Mouse (Mus musculus) frontal cortex, adult (tissue): Measurements from ENCODE around the gene Akap5.

ENCODE experiments used
- ATAC-seq: cut with Nextera tagmentation; 2 replicates; pipeline ENCODE4 v1.9.2; 2017; ENCODE audit warnings: mild to moderate bottlenecking, moderate library complexity, mixed read lengths; ENCODE audit not compliant: low TSS enrichment

The Akap5 gene

GRCm38 (mm10) chr12:76324679-76325431 lies at the start of gene Akap5:
TSS of gene Akap5 (plus strand) at chr12:76324891.
- peak; percentile 66 for ATAC-seq

- no peak for ATAC-seq
These were observed 46.5 kb upstream of the Akap5 start for GRCm38 (mm10) chr12:76278209-76278608.

DNA sequence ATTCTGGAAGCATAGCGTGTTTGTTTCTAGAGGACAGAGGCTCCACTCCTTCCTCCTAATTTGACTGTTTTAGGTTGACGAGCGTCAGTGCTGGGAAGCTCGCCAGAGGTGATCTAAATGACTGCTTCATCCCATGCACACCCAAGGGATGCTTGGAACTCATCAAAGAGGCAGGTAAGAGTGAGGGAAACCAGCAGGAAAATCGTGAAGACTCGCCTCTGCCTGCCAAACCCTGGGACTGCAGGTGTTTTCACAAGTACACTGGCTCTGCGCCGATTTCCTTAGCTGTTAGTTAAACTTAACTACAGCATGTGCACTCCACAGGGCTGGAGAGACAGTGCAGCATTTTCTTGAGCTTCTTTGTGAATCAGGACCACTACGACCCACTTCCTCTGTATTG lies 44.1 kb upstream of the Akap5 start:
- peak; percentile 48 for ATAC-seq

DNA sequence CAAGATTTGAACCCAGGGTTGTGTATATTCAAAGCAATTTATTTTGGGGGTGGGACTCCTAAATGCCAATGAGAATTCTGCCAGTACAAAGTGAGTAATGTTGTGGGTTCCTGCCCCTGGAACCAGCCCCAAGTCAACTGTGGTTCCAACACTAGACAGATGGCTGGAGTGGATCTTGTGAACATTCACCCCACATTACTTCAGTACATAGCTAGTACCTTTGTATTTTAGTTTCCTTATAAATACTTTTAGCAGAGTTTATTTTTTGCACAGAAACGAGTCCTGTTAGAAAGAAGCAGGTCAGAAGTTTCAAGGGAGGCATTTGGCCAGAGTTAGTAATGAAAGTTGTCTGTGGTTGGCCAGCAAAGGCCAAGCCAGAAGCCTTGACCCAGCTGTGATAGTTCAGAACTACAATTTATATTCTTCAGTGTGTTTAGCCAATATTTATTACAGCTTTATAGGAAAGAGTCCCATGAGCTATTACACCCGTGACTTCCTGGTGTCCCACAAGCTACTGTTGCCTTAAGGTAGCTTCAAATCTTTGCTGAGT lies 43.5 kb upstream of the Akap5 start:
- ATAC-seq, result no peak

- ATAC-seq, result no peak; the same call in 1 of the 2 replicates
These were observed 42.6 kb upstream of the Akap5 start for GRCm38 (mm10) chr12:76282132-76282531.

- peak; percentile 71 for ATAC-seq
These were observed 42.0 kb upstream of the Akap5 start for GRCm38 (mm10) chr12:76282532-76283173.

GRCm38 (mm10) chr12:76285418-76285817 lies 39.3 kb upstream of the Akap5 start:
- no peak for ATAC-seq

DNA sequence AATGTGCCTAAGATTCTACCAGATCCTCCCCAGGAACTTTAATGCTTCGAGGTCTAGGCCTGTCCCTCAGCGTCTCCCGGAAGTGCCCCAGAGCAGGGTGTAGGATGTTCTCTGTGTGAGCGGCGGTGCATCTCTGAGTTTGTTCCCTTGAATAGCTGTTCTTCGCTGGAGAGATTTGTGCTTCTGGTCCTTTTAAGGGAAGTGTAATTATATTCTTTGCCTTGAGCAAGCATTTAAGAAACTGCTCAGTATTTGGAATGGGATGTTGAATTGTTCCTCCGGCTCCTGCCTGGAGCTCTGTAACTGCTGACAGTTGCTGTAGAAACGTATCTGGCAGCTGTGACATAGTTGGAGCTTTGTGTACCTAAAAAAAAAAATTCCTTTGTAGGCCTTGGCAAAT lies 36.7 kb upstream of the Akap5 start:
- ATAC-seq, result peak; percentile 82

DNA sequence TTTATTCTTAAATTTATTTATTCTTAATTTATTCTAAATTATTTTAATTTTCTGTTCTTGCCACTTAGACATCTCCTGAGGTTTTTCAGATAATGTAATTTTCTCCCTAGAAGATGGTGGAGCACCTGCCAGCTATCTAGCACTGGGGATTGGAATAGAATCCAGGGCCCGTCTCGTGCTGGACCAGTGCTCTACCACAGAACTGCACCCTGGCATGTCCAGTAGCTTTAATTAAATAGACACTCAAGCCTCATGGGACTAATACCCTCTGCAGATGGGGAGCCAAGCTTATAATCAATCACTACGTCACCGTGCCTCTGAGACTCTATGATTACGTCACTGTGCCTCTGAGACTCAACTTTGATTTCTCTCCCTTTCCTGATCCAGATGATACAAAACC lies 36.2 kb upstream of the Akap5 start:
- ATAC-seq, result no peak

- no peak for ATAC-seq
These were observed 35.3 kb upstream of the Akap5 start for GRCm38 (mm10) chr12:76289428-76289827.

DNA sequence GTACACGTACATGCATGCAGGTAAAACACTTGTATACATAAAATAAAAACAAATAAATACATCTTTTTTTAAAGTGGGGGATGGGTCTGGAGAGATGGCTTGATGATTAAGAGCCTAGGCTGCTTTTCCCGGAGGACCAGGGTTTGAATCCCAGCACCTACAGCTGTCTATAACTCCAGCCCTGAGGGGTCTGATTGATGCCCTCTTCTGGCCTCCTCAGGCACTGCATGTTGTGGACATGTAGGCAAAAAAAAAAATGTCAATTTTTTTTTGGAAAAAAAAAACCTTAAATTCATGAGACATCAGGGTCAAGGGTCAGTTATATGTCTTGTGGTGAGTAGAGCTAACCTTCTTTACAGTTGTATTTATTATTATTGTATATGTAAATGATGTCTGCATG lies 34.4 kb upstream of the Akap5 start:
- ATAC-seq, result no peak

- ATAC-seq, result peak; percentile 80
These were observed 31.5 kb upstream of the Akap5 start for GRCm38 (mm10) chr12:76293192-76293591.

GRCm38 (mm10) chr12:76297830-76298229 lies 26.9 kb upstream of the Akap5 start:
- no peak for ATAC-seq

- 0 out of 2 replicates have a peak, but pooled peaks have one; percentile 15 for ATAC-seq
These were observed 25.3 kb upstream of the Akap5 start for GRCm38 (mm10) chr12:76299361-76299906.

DNA sequence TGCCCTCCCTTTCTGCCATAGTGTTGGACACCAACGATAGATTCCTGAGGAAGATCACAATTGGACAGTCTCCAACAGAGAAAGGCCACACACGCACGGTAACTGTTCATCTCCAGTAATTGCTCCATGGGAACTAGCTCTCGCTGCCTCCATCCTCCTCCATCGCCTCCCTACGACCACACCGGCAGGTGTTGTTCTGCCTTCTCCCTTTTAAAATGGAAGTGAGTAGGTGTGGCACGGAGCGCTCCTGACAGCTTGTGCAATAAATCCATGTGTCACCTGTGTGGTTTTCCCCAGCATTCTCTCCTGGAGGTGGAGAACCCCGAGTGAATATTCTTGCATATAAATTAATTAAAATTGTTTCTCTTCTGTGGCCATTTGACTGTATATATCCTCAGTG lies 24.3 kb upstream of the Akap5 start:
- peak; percentile 26; the same call in 1 of the 2 replicates for ATAC-seq

DNA sequence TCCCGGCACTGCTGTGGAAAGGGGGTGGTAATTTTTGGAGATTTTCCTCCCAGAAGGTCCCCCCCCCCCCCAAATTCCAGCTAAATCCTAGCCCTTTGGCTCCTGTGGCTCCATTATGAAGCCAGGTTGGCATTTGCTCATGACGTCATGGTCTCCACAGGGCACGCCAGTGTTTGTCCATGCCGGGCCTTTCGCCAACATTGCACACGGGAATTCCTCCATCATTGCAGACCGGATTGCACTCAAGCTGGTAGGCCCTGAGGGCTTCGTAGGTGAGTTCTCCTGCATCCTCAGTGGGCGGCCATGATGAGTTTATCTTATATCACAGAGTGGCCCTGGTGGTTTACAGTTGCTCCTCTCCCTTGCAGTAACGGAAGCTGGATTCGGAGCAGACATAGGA lies 21.2 kb upstream of the Akap5 start:
- ATAC-seq, result no peak

DNA sequence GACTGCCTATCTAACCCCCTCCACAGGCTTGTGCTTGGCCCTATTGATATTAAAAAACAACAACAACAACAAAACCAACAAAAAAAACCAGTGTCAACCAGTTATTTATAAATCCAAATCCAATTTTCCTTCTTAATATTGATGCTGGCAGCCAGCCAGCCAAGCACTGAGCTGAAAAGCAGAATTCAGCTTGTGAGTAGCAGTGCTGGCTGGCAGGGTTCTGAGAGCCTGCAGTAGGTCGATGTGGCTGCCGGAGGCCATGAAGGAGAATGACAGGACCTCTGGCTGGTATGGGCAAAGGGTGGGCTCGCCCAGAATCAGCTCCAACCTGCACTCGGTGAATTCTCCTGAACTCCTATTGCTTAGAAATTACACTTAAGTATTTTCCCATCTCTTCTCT lies 20.5 kb upstream of the Akap5 start:
- ATAC-seq, result no peak

DNA sequence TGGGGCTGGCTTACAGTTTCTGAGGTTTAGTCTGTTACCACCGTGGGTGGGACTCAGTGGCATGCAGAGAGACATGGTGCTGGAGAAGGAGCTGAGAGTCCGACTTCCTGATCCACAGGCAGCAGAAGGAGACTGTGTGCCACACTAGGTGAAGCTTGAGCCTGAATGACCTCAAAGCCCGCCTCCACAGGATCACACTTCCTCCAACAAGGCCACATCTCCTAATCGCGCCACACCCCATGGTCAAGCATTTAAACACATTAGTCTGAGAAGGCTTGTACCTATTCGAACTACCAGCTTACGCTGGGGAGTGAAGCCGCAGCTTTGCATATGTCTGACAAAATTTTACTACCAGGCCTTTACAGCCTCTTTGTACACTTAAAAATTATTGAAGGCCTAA lies 19.6 kb upstream of the Akap5 start:
- ATAC-seq, result no peak

DNA sequence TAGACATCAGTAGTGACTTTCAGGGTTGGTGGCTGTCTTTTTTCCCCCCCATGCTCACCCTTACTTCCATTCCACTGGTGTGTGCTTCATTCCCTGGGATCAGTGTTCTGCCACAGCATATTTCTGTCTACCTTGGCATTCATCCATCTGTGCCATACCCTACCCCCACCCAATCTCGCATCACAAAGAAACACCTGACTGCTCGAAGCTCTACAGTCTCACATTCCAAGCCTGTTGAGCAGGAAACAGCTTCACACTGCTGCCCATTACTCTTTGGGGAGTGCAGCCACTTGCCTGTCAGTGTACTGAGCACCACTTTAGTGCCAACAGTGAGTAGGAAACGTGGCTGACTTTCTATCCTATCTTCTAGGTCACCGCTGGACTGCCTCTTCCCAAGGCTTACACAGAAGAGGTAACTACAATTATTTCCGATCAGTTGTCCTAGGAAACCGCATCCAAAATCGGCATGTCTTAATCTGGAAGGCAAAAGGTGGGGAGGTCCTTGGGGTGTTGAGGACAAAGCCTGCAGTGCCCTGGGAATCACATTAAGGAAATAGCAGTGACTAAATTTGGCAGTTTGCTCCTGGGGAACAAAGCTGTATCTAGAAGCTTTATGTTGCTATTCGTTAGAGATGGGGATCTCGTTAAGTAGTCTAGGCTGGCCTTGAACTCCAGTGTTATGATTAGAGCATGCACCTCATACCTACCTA lies 17.7 kb upstream of the Akap5 start:
- ATAC-seq, result no peak

GRCm38 (mm10) chr12:76307964-76308363 lies 16.7 kb upstream of the Akap5 start:
- ATAC-seq, result peak; percentile 83

- no peak for ATAC-seq
These were observed 16.3 kb upstream of the Akap5 start for GRCm38 (mm10) chr12:76308436-76308835.

DNA sequence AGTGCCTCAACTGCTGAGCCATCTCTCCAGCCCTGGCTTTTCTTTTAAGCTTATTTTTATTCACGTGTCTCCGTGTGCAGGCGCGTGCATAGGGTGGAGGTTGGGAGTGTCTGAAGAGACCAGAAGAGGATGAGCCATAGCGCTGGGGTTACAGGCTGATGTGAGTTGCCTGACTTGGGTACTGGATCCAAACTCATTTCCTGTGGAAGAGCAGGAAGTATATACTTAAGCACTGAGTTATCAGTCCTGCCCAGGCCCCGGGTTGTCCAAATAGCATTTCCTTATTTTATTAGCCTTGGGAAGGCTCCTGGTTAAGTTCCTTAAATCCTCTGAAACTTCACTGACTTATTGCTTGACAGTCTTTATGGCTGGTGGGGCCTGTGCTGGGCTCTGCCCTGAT lies 14.7 kb upstream of the Akap5 start:
- no peak for ATAC-seq
